Mouse (Mus musculus): ENCODE data around the gene Gm45837.
A peak's percentile ranks its signal among the peaks of the same experiment; 100 is the strongest.

Gm45837 gene

DNA sequence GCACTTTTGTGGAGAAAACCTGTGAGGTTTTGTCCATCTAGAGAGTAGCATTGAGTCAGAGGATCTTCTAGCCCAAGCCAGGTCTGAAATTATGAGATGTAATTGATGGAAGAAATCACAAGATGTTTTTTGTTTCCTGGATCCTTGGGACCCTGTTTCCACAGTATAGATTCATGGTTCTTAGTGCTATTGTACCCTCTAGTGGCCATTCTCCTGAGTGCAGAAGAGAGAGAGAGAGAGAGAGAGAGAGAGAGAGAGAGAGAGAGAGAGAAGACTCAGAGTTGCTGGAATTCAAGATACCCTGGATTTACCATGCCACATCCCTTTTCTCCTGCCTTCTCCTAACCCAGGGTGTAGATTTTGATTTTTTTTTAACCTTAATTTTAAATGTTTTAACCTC, 36.5 kb upstream of the Gm45837 start:
- no peaks in the 10 kb centered on the region for H3K9me3 ChIP-seq (ENCODE audit: low read length)
- H3K27me3 ChIP-seq (ENCODE audit: insufficient read depth, low read length) = 0 out of 2 replicates have a peak, but pooled peaks cover 11% of the 10 kb centered on the region
- H3K36me3 ChIP-seq (ENCODE audit: insufficient read depth, low read length) = peaks cover 19% of the 10 kb centered on the region
- peaks cover 40% of the 10 kb centered on the region for H3K4me1 ChIP-seq (replicated peaks; ENCODE audit: low read depth, low read length)
- TF ChIP-seq CTCF (conservative IDR thresholded peaks at IDR 0.05; ENCODE audit: low read length) (peak; percentile 48), POU5F1 (IDR thresholded peaks at IDR 0.05; ENCODE audit: borderline replicate concordance, low read length) (no peak)
- H3K4me3 ChIP-seq (replicated peaks; ENCODE audit: low read length) = no peak overlapping the region

DNA sequence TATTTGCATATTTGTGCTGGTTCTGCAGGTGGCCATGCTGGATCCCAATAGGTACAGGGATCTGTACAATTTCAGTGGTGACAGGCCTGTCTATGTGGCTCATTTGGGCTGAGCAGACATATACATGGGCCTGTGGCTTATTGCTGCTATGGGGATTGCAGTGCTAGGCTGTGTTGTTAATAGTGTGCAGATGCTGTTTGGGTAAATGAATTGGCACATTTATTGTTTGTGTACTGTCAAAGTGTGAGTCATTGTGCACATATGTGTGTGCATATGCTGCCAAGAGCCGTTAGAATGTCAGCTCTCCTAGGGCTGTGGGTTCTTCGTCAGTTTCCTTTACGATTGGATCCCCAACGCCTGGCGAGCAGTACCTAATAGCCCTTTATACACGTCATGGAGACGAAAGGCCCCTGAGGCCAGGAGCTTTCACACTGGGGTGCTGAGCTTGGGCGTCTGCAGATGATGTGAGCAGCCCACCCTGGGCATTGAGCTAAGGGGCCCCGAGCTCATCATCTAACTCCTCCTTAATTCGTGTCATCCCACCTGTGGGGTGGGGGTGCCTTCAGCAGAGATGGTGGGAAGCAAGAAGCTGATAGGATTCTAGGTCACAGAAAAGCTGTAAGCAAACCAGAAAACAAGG, 33.9 kb upstream of the Gm45837 start:
- Histone ChIP-seq H3K9me3 (ENCODE audit: low read length) (no peaks in the 10 kb centered on the region), H3K4me3 (replicated peaks; ENCODE audit: low read length) (no peak overlapping the region), H3K4me1 (replicated peaks; ENCODE audit: low read depth, low read length) (peaks cover 34% of the 10 kb centered on the region), H3K27me3 (ENCODE audit: insufficient read depth, low read length) (0 out of 2 replicates have a peak, but pooled peaks cover 11% of the 10 kb centered on the region), H3K36me3 (ENCODE audit: insufficient read depth, low read length) (peaks cover 24% of the 10 kb centered on the region)
- TF ChIP-seq CTCF (conservative IDR thresholded peaks at IDR 0.05; ENCODE audit: low read length) (no peak), POU5F1 (IDR thresholded peaks at IDR 0.05; ENCODE audit: borderline replicate concordance, low read length) (no peak), NANOG (IDR thresholded peaks at IDR 0.05; ENCODE audit: borderline replicate concordance, low read length) (no peak)

- 0 out of 2 replicates have a peak, but pooled peaks cover 3% of the 10 kb centered on the region for H3K27me3 ChIP-seq (ENCODE audit: insufficient read depth, low read length)
- peaks cover 24% of the 10 kb centered on the region for H3K36me3 ChIP-seq (ENCODE audit: insufficient read depth, low read length)
- peaks cover 41% of the 10 kb centered on the region for H3K4me1 ChIP-seq (replicated peaks; ENCODE audit: low read depth, low read length)
- H3K4me3 ChIP-seq (replicated peaks; ENCODE audit: low read length) = peak overlapping the region; percentile 39
- TF ChIP-seq CTCF (conservative IDR thresholded peaks at IDR 0.05; ENCODE audit: low read length) (no peak), NANOG (IDR thresholded peaks at IDR 0.05; ENCODE audit: borderline replicate concordance, low read length) (no peak), POU5F1 (IDR thresholded peaks at IDR 0.05; ENCODE audit: borderline replicate concordance, low read length) (no peak)
- no peaks in the 10 kb centered on the region for H3K9me3 ChIP-seq (ENCODE audit: low read length)
Measured at GRCm38 (mm10) chr7:101377741-101378262, 32.9 kb upstream of the Gm45837 start.

DNA sequence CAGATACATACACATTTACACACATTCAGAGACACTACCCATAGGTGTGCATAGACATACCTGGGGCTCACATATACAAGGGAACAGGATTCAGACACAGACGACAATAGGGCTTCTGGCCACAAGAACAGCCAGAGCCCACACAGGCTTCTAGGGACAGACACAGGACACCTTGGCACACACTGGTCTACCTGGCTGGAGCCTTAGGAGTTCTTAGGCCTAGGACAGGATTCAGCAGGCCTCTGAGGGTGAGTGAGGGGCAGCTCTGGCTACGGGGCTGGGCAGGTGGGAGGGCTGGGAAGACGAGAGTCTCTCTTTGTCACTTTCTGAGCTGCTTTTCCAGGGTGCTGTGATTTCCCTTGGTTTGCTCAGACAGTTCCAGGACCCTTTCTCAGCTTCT, 32.4 kb upstream of the Gm45837 start:
- Histone ChIP-seq H3K9me3 (ENCODE audit: low read length) (no peaks in the 10 kb centered on the region), H3K27me3 (ENCODE audit: insufficient read depth, low read length) (no peaks in the 10 kb centered on the region), H3K4me1 (replicated peaks; ENCODE audit: low read depth, low read length) (peaks cover 41% of the 10 kb centered on the region), H3K4me3 (replicated peaks; ENCODE audit: low read length) (no peak overlapping the region), H3K36me3 (ENCODE audit: insufficient read depth, low read length) (peaks cover 23% of the 10 kb centered on the region)
- TF ChIP-seq NANOG (IDR thresholded peaks at IDR 0.05; ENCODE audit: borderline replicate concordance, low read length) (no peak), CTCF (conservative IDR thresholded peaks at IDR 0.05; ENCODE audit: low read length) (no peak), POU5F1 (IDR thresholded peaks at IDR 0.05; ENCODE audit: borderline replicate concordance, low read length) (no peak)

DNA sequence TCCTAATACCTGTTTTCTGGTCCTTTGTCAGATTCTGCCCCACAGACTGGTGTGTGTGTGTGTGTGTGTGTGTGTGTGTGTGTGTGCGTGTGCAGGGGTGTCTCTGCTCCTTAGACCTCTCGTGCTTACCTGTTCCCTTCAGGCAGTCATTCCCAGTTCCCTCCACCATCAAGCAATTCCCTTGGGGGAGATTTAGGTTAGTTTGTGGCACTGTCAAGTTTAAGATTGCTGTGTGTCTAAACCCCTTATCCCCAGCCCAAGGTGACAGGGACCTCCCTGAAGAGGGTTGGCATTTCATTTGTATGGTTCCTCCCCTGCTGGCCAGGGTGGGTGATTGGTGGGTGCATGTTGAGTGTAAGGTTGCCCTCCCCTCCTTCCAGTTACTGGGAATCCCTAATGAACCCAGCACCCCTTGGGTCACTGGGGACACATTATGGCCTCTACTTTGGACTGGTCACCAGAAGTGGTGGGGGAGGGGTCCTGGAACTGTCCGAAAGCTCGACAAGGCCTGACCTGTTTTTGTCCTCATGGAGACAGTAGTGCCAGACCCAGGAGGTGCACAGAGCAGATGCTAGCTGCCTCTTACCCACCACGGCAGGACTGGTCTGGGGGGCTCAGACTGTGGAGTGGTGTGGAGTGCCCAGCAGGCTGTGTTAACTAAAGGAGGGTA, 31.8 kb upstream of the Gm45837 start:
- no peak for TF ChIP-seq CTCF (conservative IDR thresholded peaks at IDR 0.05; ENCODE audit: low read length)
- TF ChIP-seq NANOG (IDR thresholded peaks at IDR 0.05; ENCODE audit: borderline replicate concordance, low read length) = no peak
- no peak for TF ChIP-seq POU5F1 (IDR thresholded peaks at IDR 0.05; ENCODE audit: borderline replicate concordance, low read length)
- no peaks in the 10 kb centered on the region for H3K9me3 ChIP-seq (ENCODE audit: low read length)

GRCm38 (mm10) chr7:101379732-101380131, 31.0 kb upstream of the Gm45837 start:
- H3K9me3 ChIP-seq (ENCODE audit: low read length) = no peaks in the 10 kb centered on the region
- peaks cover 52% of the 10 kb centered on the region for H3K4me1 ChIP-seq (replicated peaks; ENCODE audit: low read depth, low read length)
- H3K4me3 ChIP-seq (replicated peaks; ENCODE audit: low read length) = no peak overlapping the region
- peaks cover 28% of the 10 kb centered on the region for H3K36me3 ChIP-seq (ENCODE audit: insufficient read depth, low read length)
- no peaks in the 10 kb centered on the region for H3K27me3 ChIP-seq (ENCODE audit: insufficient read depth, low read length)
- TF ChIP-seq NANOG (IDR thresholded peaks at IDR 0.05; ENCODE audit: borderline replicate concordance, low read length) (no peak), CTCF (conservative IDR thresholded peaks at IDR 0.05; ENCODE audit: low read length) (no peak), POU5F1 (IDR thresholded peaks at IDR 0.05; ENCODE audit: borderline replicate concordance, low read length) (no peak)

More for the DNA sequence above, 31.8 kb upstream of the Gm45837 start:
- Histone ChIP-seq H3K4me1 (replicated peaks; ENCODE audit: low read depth, low read length) (peaks cover 44% of the 10 kb centered on the region), H3K4me3 (replicated peaks; ENCODE audit: low read length) (no peak overlapping the region), H3K36me3 (ENCODE audit: insufficient read depth, low read length) (peaks cover 24% of the 10 kb centered on the region), H3K27me3 (ENCODE audit: insufficient read depth, low read length) (no peaks in the 10 kb centered on the region)

DNA sequence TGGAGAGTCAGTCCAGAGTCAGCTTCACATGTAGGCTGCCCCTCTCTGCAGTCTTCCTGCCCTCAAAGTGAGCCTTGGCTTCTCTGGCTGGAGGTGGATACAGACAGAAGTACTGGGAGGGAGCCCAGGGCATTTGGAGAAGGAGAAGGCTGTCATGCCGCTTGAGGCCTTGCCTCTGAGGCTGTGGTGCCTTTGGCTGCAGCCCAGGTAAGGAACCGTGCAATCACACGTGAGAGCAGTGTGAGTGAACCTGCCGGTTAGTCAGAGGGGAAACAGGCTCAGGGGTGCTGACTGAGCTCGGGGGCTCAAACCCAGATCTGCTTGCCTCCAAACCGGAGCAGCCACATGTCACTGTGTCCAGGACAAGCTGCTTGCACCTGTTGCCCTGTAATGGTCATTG, 29.2 kb upstream of the Gm45837 start:
- H3K27me3 ChIP-seq (ENCODE audit: insufficient read depth, low read length) = no peaks in the 10 kb centered on the region
- H3K4me3 ChIP-seq (replicated peaks; ENCODE audit: low read length) = no peak overlapping the region
- no peak for TF ChIP-seq CTCF (conservative IDR thresholded peaks at IDR 0.05; ENCODE audit: low read length)
- no peak for TF ChIP-seq NANOG (IDR thresholded peaks at IDR 0.05; ENCODE audit: borderline replicate concordance, low read length)
- TF ChIP-seq POU5F1 (IDR thresholded peaks at IDR 0.05; ENCODE audit: borderline replicate concordance, low read length) = no peak
- peaks cover 15% of the 10 kb centered on the region for H3K36me3 ChIP-seq (ENCODE audit: insufficient read depth, low read length)
- H3K4me1 ChIP-seq (replicated peaks; ENCODE audit: low read depth, low read length) = peaks cover 70% of the 10 kb centered on the region
- H3K9me3 ChIP-seq (ENCODE audit: low read length) = no peaks in the 10 kb centered on the region

DNA sequence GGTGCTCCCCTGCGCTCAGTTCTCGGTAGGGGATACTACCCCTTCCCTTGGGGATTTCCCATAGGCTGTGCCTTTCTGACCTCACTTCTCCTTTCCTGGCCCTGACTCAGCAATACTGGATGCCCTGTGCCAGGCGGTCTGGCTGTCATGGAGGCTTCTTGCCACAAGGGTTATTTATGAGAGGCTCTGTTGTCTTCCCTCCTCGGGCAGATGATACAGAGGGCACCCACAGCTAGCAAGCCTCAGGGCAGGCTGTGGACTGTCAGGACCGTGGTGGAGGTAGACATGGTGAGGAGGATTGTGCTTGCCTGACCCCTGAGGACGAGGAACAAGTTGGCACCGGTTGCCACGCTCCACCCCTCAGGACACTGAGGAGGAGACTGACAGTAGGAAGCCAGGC, 28.3 kb upstream of the Gm45837 start:
- H3K4me3 ChIP-seq (replicated peaks; ENCODE audit: low read length) = peak overlapping the region; percentile 29; the same call in 1 of the 2 replicates

More for the DNA sequence above, 28.3 kb upstream of the Gm45837 start:
- H3K9me3 ChIP-seq (ENCODE audit: low read length) = no peaks in the 10 kb centered on the region
- peaks cover 67% of the 10 kb centered on the region for H3K4me1 ChIP-seq (replicated peaks; ENCODE audit: low read depth, low read length)
- H3K27me3 ChIP-seq (ENCODE audit: insufficient read depth, low read length) = no peaks in the 10 kb centered on the region
- no peak; the same call in 1 of the 2 replicates for TF ChIP-seq CTCF (conservative IDR thresholded peaks at IDR 0.05; ENCODE audit: low read length)
- no peak for TF ChIP-seq POU5F1 (IDR thresholded peaks at IDR 0.05; ENCODE audit: borderline replicate concordance, low read length)
- TF ChIP-seq NANOG (IDR thresholded peaks at IDR 0.05; ENCODE audit: borderline replicate concordance, low read length) = no peak
- peaks cover 21% of the 10 kb centered on the region for H3K36me3 ChIP-seq (ENCODE audit: insufficient read depth, low read length)

Data from E14TG2a.4 (cell line).